Mouse (Mus musculus) G1E (cell line): ENCODE measurements around the gene Tas2r135.

Source experiments
- CTCF ChIP-seq: IDR thresholded peaks from 2 replicates; pipeline ENCODE4 v1.5.1; 2012; ENCODE audit warnings: low read depth, low read length, inconsistent platforms, mixed read lengths
- GATA1 ChIP-seq: IDR thresholded peaks from 2 replicates; pipeline ENCODE4 v1.6.1; 2012; ENCODE audit warnings: borderline replicate concordance, low read length, inconsistent platforms, mixed read lengths
- TAL1 ChIP-seq: conservative IDR thresholded peaks from 2 replicates; pipeline ENCODE4 v1.6.1; 2012; ENCODE audit warnings: low read depth, low read length, inconsistent platforms, mixed read lengths

DNA sequence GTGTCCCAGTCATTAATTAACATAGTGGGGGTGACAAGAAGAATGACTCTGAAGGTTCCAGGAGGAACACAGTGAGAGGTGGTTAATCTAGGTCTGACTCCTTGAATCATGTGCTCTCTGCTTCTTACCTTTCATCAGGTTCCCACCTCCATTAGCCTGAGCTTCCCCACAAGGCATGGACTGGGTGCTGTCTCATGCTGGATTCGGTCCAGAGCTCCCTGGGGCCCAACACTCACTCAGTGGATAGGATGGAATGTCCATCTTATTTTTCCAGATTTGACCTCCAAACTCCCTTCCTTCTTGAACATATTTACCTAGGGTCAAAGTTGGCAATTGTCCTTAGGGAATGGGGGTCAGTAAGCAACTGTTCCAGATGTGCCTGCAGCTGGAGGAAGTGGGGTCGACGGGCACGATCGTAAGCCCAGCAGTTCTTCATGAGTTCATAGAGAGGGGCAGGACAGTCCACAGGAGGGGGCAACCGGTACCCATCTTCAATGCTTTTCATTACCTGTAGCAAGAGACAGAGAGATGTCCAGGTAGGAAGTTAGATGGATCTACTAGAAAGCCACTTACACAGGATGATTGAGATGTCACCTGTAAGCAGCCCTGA lies 44.9 kb upstream of the Tas2r135 start:
- TF ChIP-seq CTCF = no peak
- no peak for TF ChIP-seq GATA1
- no peak for TF ChIP-seq TAL1
